Mouse (Mus musculus) midbrain, embryonic 11.5 days (tissue): ENCODE data around the gene Glo1. TPM values are rescaled to one million over a fixed set of nuclear protein-coding genes. Genes with fewer than 3 reads are reported as not detected.
A peak's percentile ranks its signal among the peaks of the same experiment; 100 is the strongest.

Source experiments
- ATAC-seq: fragments of 200-750 bp; cut with Nextera tagmentation; 2 replicates; pipeline ENCODE4 v1.8.0; 2017; ENCODE audit warnings: moderate TSS enrichment, moderate library complexity; ENCODE audit not compliant: low FRiP score
- DNase-seq: peaks from one replicate; pipeline ENCODE4 v3.0.0; 2015; ENCODE audit warnings: low spot score; ENCODE audit errors: missing footprints
- H3K27ac ChIP-seq: fragments of 300-500 bp; sonication (generic); 2 replicates; pipeline ENCODE4 v1.5.1; 2014; ENCODE audit warnings: low read depth, low read length
- H3K27me3 ChIP-seq: fragments of 300-500 bp; sonication (generic); 2 replicates; pipeline ENCODE4 v1.6.1; 2014; ENCODE audit warnings: mild to moderate bottlenecking, low read length, moderate library complexity, mixed read lengths; ENCODE audit not compliant: control insufficient read depth, insufficient read depth
- H3K36me3 ChIP-seq: fragments of 300-500 bp; sonication (generic); 2 replicates; pipeline ENCODE4 v1.6.1; 2014; ENCODE audit warnings: mild to moderate bottlenecking, low read length, moderate library complexity, mixed read lengths; ENCODE audit not compliant: control insufficient read depth, insufficient read depth
- H3K4me1 ChIP-seq: fragments of 300-500 bp; sonication (generic); 2 replicates; pipeline ENCODE4 v1.6.1; 2014; ENCODE audit warnings: low read length; ENCODE audit not compliant: control insufficient read depth, insufficient read depth
- H3K4me2 ChIP-seq: fragments of 300-500 bp; sonication (generic); 2 replicates; pipeline ENCODE4 v1.6.1; 2014; ENCODE audit warnings: mild to moderate bottlenecking, moderate library complexity
- H3K4me3 ChIP-seq: fragments of 300-500 bp; sonication (generic); 2 replicates; pipeline ENCODE4 v1.5.1; 2014; ENCODE audit warnings: low read depth, low read length
- H3K9ac ChIP-seq: fragments of 300-500 bp; sonication (generic); 2 replicates; pipeline ENCODE4 v1.6.1; 2014; ENCODE audit warnings: low read length
- H3K9me3 ChIP-seq: fragments of 300-500 bp; sonication (generic); 2 replicates; pipeline ENCODE4 v1.6.1; 2016; ENCODE audit warnings: low read length; ENCODE audit not compliant: control insufficient read depth
- WGBS: fragments of 180-500 bp; shearing (Covaris S2); extraction: QIAGEN DNeasy Blood & Tissue Kit; methylation state at CpG from one replicate; pipeline ENCODE4 v1.1.7; 2014; 5-methylcytosine and 5-hydroxymethylcytosine counted together
- polyA plus RNA-seq: library from polyadenylated mRNA; unstranded; fragments of >200 nt; fragmentation: Nextera tagmentation; extraction: Ambion mirVana; gene quantifications from 2 replicates; pipeline ENCODE4 v1.2.1, GENCODE M21; 2014

Gene Glo1
- polyA plus RNA-seq, 1 experiment from 2014 or later, result 277 TPM

DNA sequence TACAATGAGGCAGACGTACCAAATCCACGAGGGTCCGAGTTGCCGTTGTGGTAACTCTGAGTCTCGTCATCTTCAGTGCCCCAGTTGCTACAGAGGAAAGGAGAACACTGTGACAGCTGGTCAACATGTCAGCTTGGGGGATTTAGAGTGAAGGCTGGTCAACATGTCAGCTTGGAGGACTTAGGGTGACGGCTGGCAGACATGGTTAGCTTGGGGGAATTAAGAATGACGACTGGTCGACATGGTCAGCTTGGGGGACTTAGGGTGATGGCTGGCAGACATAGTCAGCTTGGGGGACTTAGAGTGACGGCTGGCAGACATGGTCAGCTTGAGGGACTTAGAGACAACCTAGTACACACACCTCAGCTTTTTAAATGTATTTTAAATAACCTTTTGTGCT is 28.9 kb downstream of the Glo1 start:
- Histone ChIP-seq H3K36me3 (peaks cover 22% of the 10 kb centered on the region), H3K9me3 (no peaks in the 10 kb centered on the region; the same call in 1 of the 2 replicates), H3K9ac (no peak overlapping the region), H3K4me2 (no peak overlapping the region), H3K27me3 (no peaks in the 10 kb centered on the region), H3K4me3 (no peak overlapping the region), H3K4me1 (no peaks in the 10 kb centered on the region), H3K27ac (no peak overlapping the region)
- 93% methylated on average over 9 of the region's 9 CpGs for WGBS
- ATAC-seq (no peak), DNase-seq (peak; percentile 17)

DNA sequence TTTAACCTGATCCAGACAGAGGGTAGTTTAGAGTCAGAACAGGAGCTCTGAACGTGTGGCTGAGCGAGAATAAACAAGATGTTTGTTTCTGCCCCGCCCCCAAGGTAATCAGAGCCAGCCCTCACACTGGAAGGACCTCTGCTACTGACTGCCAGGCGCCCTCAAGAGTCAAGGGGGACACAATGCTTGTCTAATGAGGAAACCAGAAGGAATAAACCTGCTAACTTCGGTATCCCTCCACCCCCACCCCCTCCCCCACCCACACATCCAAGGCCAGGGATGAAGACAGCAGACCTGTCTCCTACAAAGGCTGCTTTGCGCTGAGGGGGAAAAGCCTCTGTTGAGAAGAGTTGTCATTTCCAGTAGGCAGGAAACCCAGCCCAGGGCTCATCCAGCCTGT is 31.8 kb downstream of the Glo1 start:
- peak; percentile 9; the same call in 1 of the 2 replicates for ATAC-seq
- Histone ChIP-seq H3K27ac (peak overlapping the region; percentile 44), H3K4me3 (no peak overlapping the region), H3K4me2 (no peak overlapping the region), H3K27me3 (no peaks in the 10 kb centered on the region), H3K36me3 (peaks cover 20% of the 10 kb centered on the region), H3K9me3 (no peaks in the 10 kb centered on the region; the same call in 1 of the 2 replicates), H3K9ac (no peak overlapping the region), H3K4me1 (no peaks in the 10 kb centered on the region; the same call in 1 of the 2 replicates)
- WGBS, result 64% methylated on average over 6 of the region's 6 CpGs
- DNase-seq, result peak; percentile 33

DNA sequence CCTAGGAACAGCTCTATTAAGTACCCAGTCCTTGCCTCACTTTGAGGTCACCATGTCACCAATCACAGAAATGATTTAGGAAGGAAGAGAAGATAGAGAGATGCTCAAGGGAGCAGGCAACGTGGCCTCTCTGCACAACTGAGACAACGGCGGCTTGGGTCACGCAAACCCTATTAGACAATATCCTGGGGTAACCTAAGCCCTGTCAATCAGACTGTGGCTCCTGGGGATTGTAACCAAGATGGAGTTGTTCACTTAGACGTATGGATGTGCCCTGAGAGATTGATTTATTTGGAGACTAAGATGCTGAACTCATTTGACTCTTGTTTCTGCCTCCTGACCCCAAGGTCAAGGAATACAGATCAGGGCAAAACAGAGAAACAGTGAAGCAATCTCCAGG is 32.3 kb downstream of the Glo1 start:
- no peak overlapping the region for H3K27ac ChIP-seq
- no peak overlapping the region for H3K9ac ChIP-seq
- 58% methylated on average over 5 of the region's 5 CpGs for WGBS
- H3K4me1 ChIP-seq, result no peaks in the 10 kb centered on the region; the same call in 1 of the 2 replicates
- H3K4me2 ChIP-seq, result no peak overlapping the region
- H3K36me3 ChIP-seq, result peaks cover 19% of the 10 kb centered on the region
- no peaks in the 10 kb centered on the region for H3K27me3 ChIP-seq
- DNase-seq, result peak; percentile 69
- no peaks in the 10 kb centered on the region; the same call in 1 of the 2 replicates for H3K9me3 ChIP-seq
- no peak overlapping the region for H3K4me3 ChIP-seq
- ATAC-seq, result peak; percentile 50; the same call in 1 of the 2 replicates

DNA sequence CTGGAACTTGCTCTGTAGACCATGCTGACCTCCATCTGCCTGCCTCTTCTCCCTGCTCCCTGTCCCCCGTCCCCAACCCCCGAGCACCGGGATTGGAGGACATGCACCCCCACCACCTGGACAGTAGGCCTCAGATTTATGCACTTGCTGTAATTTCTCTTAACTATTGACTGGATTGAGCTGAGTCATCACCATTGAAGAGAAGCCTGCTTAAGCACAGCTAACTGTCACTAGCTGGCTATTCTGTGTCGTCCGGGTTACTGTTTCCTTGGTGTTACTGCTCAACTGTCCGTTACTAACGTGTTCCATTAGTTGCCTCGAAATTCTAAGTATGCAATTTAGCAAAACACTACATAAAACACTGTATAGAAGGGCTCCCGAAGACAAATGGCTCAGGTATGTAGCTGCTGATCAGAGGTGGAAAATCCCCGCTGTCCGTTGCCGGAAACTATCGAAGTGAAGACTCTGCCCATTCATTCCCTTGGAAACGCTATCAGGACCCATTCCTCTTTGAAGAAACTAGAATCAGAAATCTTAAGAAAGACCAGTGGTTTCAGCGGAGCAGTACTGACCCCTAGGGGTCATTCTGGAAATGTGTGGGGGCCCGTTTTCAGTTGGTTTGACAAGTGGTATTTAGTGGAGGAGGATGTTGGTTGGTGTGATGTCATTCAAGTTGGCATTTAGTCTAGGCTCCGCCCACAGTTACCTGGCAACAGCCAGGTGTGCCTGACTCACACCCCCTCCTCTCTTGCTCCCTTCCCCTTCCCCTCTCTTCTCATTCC is 36.1 kb downstream of the Glo1 start:
- no peak overlapping the region for H3K9ac ChIP-seq
- ATAC-seq (0 out of 2 replicates have a peak, but pooled peaks have one; percentile 16), DNase-seq (peak; percentile 93)
- no peak overlapping the region for H3K4me3 ChIP-seq
- H3K4me1 ChIP-seq, result no peaks in the 10 kb centered on the region; the same call in 1 of the 2 replicates
- H3K36me3 ChIP-seq, result no peaks in the 10 kb centered on the region
- no peak overlapping the region for H3K27ac ChIP-seq
- H3K27me3 ChIP-seq, result no peaks in the 10 kb centered on the region
- no peak overlapping the region for H3K4me2 ChIP-seq
- no peaks in the 10 kb centered on the region for H3K9me3 ChIP-seq
- WGBS, result 52% methylated on average over 17 of the region's 17 CpGs

DNA sequence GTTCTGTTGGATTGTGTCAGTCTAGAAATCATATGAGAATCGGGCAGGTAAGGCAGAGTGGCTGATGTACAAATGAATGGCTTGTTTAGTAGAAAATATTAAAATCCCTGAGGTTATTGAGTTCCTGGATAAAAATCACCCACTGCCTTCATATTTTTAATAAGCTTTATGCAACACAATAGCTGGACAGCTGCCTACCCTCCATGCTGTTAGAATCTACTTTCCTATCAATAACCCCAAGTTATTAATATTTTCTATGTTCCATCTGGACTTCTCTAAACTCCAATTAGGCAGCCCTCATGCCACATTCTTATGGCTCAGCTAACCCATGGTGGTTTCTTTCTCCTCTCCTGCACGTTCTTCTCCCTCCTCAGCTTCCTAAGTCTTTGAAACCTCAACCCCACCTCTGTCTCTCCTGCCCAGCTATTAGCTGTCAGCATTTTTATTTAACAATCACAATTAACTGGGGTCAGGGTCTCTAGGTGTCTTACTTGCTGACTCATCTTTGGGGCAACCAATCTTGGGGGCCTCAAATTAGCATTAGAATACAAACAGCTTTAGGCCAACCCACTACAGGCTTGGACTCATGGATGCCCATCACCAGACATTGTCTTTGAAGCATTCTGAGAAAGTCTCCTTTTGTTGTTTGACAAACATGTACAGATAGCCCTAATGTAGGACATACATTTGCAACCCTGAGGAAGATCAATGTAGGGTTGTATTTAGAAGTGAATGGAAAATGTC is 43.2 kb downstream of the Glo1 start:
- Histone ChIP-seq H3K4me2 (no peak overlapping the region), H3K4me1 (no peaks in the 10 kb centered on the region), H3K27me3 (no peaks in the 10 kb centered on the region), H3K9ac (no peak overlapping the region), H3K36me3 (no peaks in the 10 kb centered on the region), H3K27ac (no peak overlapping the region), H3K4me3 (no peak overlapping the region), H3K9me3 (no peaks in the 10 kb centered on the region)
- no peak for ATAC-seq
- DNase-seq, result no peak
- WGBS, result 80% methylated on average over 2 of the region's 2 CpGs

DNA sequence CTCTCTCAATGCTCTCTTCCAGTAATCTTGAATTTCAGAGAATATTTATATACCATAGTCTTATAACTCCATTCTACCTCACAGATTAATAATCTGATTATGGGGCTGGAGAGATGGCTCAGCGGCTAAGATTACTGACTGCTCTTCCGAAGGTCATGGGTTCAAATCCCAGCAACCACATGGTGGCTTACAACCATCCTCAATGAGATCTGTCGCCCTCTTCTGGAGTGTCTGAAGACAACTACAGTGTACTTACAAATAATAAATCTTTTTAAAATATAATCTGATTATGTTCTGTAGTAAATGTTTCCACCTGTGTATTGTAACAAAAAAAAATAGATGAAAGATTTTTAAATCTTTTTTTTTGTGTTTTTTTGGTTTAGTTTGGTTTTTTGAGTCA is 44.4 kb downstream of the Glo1 start:
- ATAC-seq, result no peak
- H3K27ac ChIP-seq, result no peak overlapping the region
- no peak overlapping the region for H3K4me2 ChIP-seq
- no peaks in the 10 kb centered on the region for H3K9me3 ChIP-seq
- H3K4me3 ChIP-seq, result no peak overlapping the region
- H3K27me3 ChIP-seq, result no peaks in the 10 kb centered on the region
- H3K36me3 ChIP-seq, result no peaks in the 10 kb centered on the region
- H3K4me1 ChIP-seq, result peaks cover under 1% of the 10 kb centered on the region; the same call in 1 of the 2 replicates
- no peak for DNase-seq
- H3K9ac ChIP-seq, result no peak overlapping the region
- 79% methylated on average over 3 of the region's 3 CpGs for WGBS

DNA sequence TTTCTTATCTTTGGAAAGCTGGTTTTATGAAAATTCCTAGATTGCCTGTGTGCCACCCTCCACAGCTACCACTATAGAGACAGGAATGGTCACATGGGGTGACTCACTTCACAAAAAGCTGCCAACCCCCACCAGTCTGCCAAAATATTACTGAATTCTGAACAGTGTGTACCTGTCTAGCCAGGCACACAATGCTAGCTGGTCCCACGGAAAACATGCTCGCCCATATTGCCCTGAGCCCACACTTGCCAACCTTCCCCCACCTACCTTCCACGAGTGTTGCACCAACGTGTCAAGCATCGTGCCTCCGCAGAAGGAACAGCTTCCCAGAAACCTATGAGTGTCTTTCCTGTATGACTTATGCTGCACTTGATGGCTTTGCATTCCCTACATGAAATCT is 45.5 kb downstream of the Glo1 start:
- Histone ChIP-seq H3K36me3 (no peaks in the 10 kb centered on the region), H3K27me3 (no peaks in the 10 kb centered on the region), H3K4me3 (no peak overlapping the region), H3K27ac (no peak overlapping the region), H3K9me3 (no peaks in the 10 kb centered on the region), H3K9ac (no peak overlapping the region), H3K4me1 (peaks cover 5% of the 10 kb centered on the region), H3K4me2 (no peak overlapping the region)
- no peak for ATAC-seq
- 87% methylated on average over 6 of the region's 6 CpGs for WGBS
- DNase-seq, result no peak

DNA sequence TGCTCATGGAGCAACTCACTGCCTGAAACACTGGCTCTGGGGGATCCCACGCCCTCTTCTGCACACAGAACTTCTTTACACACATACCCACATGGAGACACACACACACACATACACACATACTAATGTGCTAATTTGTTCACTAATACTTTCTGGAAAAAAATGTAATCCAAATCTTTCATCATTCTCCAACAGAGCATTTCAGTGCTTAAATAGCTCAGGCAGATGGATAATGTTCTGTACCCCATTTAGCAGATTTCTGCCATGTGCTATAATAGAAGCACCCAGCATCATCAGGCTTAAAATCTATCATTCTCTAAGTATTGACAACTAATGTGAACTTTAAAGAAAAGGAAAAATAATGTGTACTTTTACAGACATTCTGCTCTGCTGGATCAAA is 45.9 kb downstream of the Glo1 start:
- 63% methylated on average over 1 of the region's 1 CpGs for WGBS

DNA sequence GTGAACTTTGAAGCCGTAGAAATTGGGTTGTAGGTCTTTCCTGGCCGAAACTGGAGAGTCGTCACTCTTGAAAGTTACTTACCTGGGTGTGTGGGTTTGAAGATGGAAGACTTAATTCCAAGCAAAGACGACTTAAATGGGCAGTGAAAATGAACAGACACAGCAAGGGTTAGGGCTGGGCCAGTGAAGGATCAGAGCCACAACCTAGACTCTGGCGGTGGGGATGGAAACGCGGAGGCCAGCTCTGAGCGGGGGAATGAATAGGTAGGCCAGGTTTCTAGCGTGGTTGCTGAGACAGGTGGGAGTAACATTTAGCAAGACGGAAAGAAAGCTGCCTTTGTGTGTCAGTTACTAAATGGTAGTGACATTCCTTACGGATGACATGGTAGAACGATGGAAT is 49.7 kb downstream of the Glo1 start:
- no peaks in the 10 kb centered on the region for H3K9me3 ChIP-seq
- H3K4me3 ChIP-seq, result peak overlapping the region; percentile 49
- WGBS, result 66% methylated on average over 12 of the region's 12 CpGs
- DNase-seq (no peak), ATAC-seq (no peak)
- H3K4me2 ChIP-seq, result peak overlapping the region; percentile 55
- H3K27ac ChIP-seq, result no peak overlapping the region
- H3K4me1 ChIP-seq, result peaks cover 11% of the 10 kb centered on the region
- H3K27me3 ChIP-seq, result no peaks in the 10 kb centered on the region
- H3K36me3 ChIP-seq, result no peaks in the 10 kb centered on the region
- peak overlapping the region; percentile 78 for H3K9ac ChIP-seq

More for the DNA sequence above, 45.9 kb downstream of the Glo1 start:
- H3K9ac ChIP-seq, result no peak overlapping the region
- H3K4me3 ChIP-seq, result no peak overlapping the region
- no peaks in the 10 kb centered on the region for H3K36me3 ChIP-seq
- no peaks in the 10 kb centered on the region for H3K9me3 ChIP-seq
- no peaks in the 10 kb centered on the region for H3K27me3 ChIP-seq
- no peak overlapping the region for H3K4me2 ChIP-seq
- H3K27ac ChIP-seq, result no peak overlapping the region
- ATAC-seq, result no peak
- H3K4me1 ChIP-seq, result peaks cover 5% of the 10 kb centered on the region
- no peak for DNase-seq
